Mouse (Mus musculus): Measurements from ENCODE around the gene Nuak2. TPM values are rescaled to one million over a fixed set of nuclear protein-coding genes. Genes with fewer than 3 reads are reported as not detected.
"Not testable (repeated sequence)": the region's sequence is repeated elsewhere in the genome, so short reads cannot be mapped to it uniquely, and the experiment has no call there.

Nuak2 gene
- total and polyA plus RNA-seq, 2 experiments from 2014 or later = 4.4 to 6.8 TPM

DNA sequence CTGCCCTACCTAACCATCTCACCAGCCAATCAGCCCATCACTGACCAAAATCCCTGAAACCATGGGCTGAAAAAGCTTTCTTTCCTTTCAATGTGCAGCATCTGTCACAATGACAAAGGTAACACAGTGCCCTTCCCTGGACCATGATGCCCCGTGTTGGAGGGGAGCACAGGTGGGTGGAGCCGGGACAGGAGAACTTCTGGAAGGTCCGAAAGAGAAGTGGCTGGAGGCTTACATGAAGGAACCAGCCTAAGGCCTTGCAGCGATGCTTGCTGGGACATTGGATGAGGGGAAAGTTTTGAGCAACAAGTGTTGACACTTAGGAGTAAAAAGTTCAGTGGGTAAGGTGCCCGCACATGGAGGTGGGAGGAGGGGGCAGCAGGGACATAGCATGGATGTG, 32.5 kb downstream of the Nuak2 start:
- no peak overlapping the region for H3K27ac ChIP-seq (ENCODE audit: low read depth, low read length)
- no peak for TF ChIP-seq CTCF (IDR thresholded peaks at IDR 0.05; ENCODE audit: low read depth)
- H3K36me3 ChIP-seq (ENCODE audit: insufficient read depth) = no peaks in the 10 kb centered on the region
- DNase-seq (no peak), ATAC-seq (no peak)
- no peak overlapping the region for H3K9ac ChIP-seq
- H3K9me3 ChIP-seq (ENCODE audit: low read length) = no peaks in the 10 kb centered on the region
- H3K27me3 ChIP-seq (ENCODE audit: insufficient read depth, low read length) = no peaks in the 10 kb centered on the region
- H3K4me2 ChIP-seq (ENCODE audit: low read depth) = no peak overlapping the region
- H3K4me1 ChIP-seq (ENCODE audit: insufficient read depth) = no peaks in the 10 kb centered on the region
- no peak overlapping the region for H3K4me3 ChIP-seq (ENCODE audit: low read depth, low read length)
- 89% methylated on average over 5 of the region's 5 CpGs for WGBS

DNA sequence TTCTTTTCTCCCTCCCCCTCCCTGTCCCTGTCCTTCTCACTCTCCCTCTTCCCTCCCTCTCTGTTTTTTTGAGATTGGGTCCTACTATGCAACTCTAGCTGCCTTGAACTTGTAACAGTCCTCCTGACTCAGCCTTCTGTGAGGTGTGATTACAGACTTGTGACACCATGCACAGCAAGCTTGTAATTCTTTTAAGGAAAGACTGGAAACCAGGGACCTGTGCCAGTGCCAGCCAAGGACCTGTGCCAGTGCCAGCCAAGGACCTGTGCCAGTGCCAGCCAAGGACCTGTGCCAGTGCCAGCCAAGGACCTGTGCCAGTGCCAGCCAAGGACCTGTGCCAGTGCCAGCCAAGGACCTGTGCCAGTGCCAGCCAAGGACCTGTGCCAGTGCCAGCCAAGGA, 33.1 kb downstream of the Nuak2 start:
- H3K4me3 ChIP-seq (ENCODE audit: low read depth, low read length); H3K27me3 ChIP-seq (ENCODE audit: insufficient read depth, low read length); H3K9ac ChIP-seq; H3K27ac ChIP-seq (ENCODE audit: low read depth, low read length); H3K36me3 ChIP-seq (ENCODE audit: insufficient read depth); H3K4me2 ChIP-seq (ENCODE audit: low read depth); H3K4me1 ChIP-seq (ENCODE audit: insufficient read depth); ATAC-seq; DNase-seq; H3K9me3 ChIP-seq (ENCODE audit: low read length): not testable (repeated sequence)

DNA sequence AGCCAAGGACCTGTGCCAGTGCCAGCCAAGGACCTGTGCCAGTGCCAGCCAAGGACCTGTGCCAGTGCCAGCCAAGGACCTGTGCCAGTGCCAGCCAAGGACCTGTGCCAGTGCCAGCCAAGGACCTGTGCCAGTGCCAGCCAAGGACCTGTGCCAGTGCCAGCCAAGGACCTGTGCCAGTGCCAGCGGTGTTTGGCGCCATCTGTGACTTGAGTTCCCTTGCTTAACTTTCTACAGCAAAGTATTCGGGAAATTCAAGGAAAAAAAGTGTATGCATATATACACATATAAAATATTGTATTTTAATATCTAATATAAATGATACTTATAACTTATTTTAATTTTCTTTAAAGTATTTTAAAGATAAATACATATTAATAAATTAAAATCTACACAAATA, 33.7 kb downstream of the Nuak2 start:
- not testable (repeated sequence) for ATAC-seq; H3K4me3 ChIP-seq (ENCODE audit: low read depth, low read length); DNase-seq; H3K4me1 ChIP-seq (ENCODE audit: insufficient read depth); H3K9me3 ChIP-seq (ENCODE audit: low read length); H3K36me3 ChIP-seq (ENCODE audit: insufficient read depth); H3K27me3 ChIP-seq (ENCODE audit: insufficient read depth, low read length); H3K27ac ChIP-seq (ENCODE audit: low read depth, low read length); H3K4me2 ChIP-seq (ENCODE audit: low read depth); H3K9ac ChIP-seq
- WGBS = 65% methylated on average over 3 of the region's 3 CpGs

DNA sequence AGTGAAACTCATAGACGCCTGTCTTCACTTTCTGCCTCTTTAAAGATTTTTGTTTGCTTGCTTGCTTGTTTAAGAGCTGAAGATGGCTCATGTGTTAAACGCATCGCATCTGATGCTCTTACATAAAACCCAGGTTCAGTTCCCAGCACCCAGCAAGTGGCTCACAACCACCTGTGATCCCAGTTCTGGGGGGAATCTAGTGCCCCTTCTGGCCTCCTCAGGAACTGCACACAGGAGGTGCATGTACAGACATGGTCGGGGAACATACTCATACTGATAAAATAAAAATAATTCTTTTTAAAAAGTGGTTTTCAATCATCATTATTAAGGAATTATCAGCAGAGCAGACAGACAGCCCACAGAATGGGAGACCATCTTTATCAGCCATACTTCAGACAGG, 35.1 kb downstream of the Nuak2 start:
- Histone ChIP-seq H3K9me3 (ENCODE audit: low read length) (no peaks in the 10 kb centered on the region), H3K4me3 (ENCODE audit: low read depth, low read length) (no peak overlapping the region), H3K27me3 (ENCODE audit: insufficient read depth, low read length) (no peaks in the 10 kb centered on the region), H3K9ac (no peak overlapping the region), H3K36me3 (ENCODE audit: insufficient read depth) (no peaks in the 10 kb centered on the region; the same call in 1 of the 2 replicates), H3K27ac (ENCODE audit: low read depth, low read length) (no peak overlapping the region), H3K4me2 (ENCODE audit: low read depth) (no peak overlapping the region), H3K4me1 (ENCODE audit: insufficient read depth) (no peaks in the 10 kb centered on the region)
- peak; percentile 26; the same call in 1 of the 2 replicates for TF ChIP-seq CTCF (IDR thresholded peaks at IDR 0.05; ENCODE audit: low read depth)
- ATAC-seq = no peak
- 92% methylated on average over 4 of the region's 4 CpGs for WGBS
- no peak for DNase-seq

DNA sequence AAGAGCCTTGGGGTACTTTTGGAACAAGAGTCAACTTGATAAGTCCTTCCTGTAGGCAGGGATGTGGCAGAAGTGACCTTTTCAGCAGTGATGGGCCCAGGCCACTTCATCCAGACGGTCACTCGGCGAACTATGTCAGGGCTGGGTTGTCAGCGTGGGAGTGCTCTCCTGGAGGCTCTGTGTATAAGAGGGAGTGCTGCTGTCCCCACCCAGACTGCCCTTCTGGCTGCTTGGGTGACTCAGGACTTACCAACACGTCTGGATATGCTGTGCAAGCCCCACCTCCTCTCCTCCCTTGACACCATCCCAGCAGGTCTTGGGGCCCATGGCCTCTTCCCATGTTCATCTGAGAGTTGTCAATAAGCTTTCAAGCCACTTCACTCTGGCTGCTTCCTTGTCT, 37.5 kb downstream of the Nuak2 start:
- Histone ChIP-seq H3K36me3 (ENCODE audit: insufficient read depth) (peaks cover 13% of the 10 kb centered on the region), H3K4me2 (ENCODE audit: low read depth) (no peak overlapping the region), H3K27ac (ENCODE audit: low read depth, low read length) (no peak overlapping the region), H3K27me3 (ENCODE audit: insufficient read depth, low read length) (no peaks in the 10 kb centered on the region), H3K4me3 (ENCODE audit: low read depth, low read length) (no peak overlapping the region), H3K9me3 (ENCODE audit: low read length) (no peaks in the 10 kb centered on the region), H3K4me1 (ENCODE audit: insufficient read depth) (no peaks in the 10 kb centered on the region), H3K9ac (no peak overlapping the region)
- ATAC-seq (no peak), DNase-seq (no peak)
- TF ChIP-seq CTCF (IDR thresholded peaks at IDR 0.05; ENCODE audit: low read depth) = no peak
- WGBS = 78% methylated on average over 5 of the region's 5 CpGs

DNA sequence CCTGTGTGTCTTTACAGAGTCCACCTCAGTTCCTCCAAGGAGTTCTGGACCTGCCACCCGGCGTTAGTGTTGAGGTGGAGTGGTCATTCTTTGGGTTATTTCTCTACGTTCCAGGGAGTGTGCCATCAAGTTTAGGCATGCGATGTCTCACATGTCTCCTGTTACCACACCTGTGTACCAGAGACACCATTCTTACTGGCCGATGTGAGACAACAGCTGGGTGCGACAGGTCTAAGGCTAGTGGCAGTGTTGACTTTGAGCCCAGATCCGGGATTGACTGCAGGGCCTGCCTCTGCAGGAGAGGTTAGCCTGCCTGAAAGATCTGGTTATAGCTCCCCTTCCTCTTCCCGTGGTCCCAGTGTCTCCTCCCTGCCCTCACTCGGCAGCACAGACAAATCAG, 38.3 kb downstream of the Nuak2 start:
- H3K36me3 ChIP-seq (ENCODE audit: insufficient read depth) = peaks cover 21% of the 10 kb centered on the region
- no peak overlapping the region for H3K4me2 ChIP-seq (ENCODE audit: low read depth)
- H3K27me3 ChIP-seq (ENCODE audit: insufficient read depth, low read length) = no peaks in the 10 kb centered on the region
- ATAC-seq (no peak), DNase-seq (no peak)
- no peak overlapping the region for H3K4me3 ChIP-seq (ENCODE audit: low read depth, low read length)
- WGBS = 77% methylated on average over 9 of the region's 9 CpGs
- H3K27ac ChIP-seq (ENCODE audit: low read depth, low read length) = no peak overlapping the region
- H3K9ac ChIP-seq = no peak overlapping the region
- TF ChIP-seq CTCF (IDR thresholded peaks at IDR 0.05; ENCODE audit: low read depth) = no peak
- H3K4me1 ChIP-seq (ENCODE audit: insufficient read depth) = no peaks in the 10 kb centered on the region
- no peaks in the 10 kb centered on the region for H3K9me3 ChIP-seq (ENCODE audit: low read length)

DNA sequence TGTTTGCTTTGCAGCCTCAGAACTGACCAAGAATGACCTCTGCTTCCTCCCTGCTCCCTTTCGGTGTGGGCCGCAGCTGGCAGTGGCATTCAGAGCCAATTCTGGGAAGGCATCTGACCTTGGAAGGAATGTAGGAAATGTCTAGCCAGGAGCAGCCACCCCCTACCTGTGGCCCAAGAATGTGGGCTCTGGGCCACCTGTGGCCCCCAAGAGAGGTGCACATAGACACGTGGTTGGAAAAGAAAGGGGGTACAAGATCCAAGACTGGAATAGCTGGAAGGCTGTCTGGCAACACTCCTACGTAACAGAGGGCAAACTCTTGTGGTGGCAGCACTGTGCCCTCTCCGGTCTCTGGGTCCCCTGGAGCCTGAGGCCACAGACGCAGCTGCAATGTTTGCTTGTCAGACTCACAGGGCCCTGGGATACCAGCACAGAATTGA, 39.3 kb downstream of the Nuak2 start:
- TF ChIP-seq CTCF (IDR thresholded peaks at IDR 0.05; ENCODE audit: low read depth) = no peak
- Histone ChIP-seq H3K27ac (ENCODE audit: low read depth, low read length) (no peak overlapping the region), H3K27me3 (ENCODE audit: insufficient read depth, low read length) (no peaks in the 10 kb centered on the region), H3K4me1 (ENCODE audit: insufficient read depth) (no peaks in the 10 kb centered on the region), H3K4me2 (ENCODE audit: low read depth) (no peak overlapping the region), H3K9ac (no peak overlapping the region), H3K4me3 (ENCODE audit: low read depth, low read length) (no peak overlapping the region), H3K9me3 (ENCODE audit: low read length) (no peaks in the 10 kb centered on the region), H3K36me3 (ENCODE audit: insufficient read depth) (peaks cover 30% of the 10 kb centered on the region)
- WGBS = 43% methylated on average over 6 of the region's 6 CpGs
- ATAC-seq (no peak), DNase-seq (no peak)

DNA sequence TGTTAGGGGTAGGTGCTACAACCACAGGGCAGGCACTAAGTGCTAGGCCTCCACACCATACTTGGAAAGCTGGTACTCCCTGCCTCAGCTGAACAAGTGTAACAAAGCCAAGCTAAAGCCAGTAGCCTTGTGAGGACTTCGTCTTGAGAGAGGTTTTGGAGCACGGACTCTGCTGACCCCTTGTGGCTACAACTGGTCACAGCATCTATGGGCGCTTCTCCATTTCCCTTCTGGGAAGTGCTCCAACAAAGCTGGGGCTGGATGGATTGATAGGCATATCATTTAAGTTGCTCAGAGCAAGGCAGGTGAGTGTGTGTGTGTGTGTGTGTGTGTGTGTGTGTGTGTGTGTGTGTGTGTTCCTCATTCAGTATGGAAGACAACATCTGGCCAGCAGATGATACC, 39.9 kb downstream of the Nuak2 start:
- H3K4me3 ChIP-seq (ENCODE audit: low read depth, low read length) = no peak overlapping the region
- H3K9ac ChIP-seq = no peak overlapping the region
- peaks cover 37% of the 10 kb centered on the region for H3K36me3 ChIP-seq (ENCODE audit: insufficient read depth)
- no peak overlapping the region for H3K27ac ChIP-seq (ENCODE audit: low read depth, low read length)
- WGBS = 0% methylated on average over 3 of the region's 3 CpGs
- TF ChIP-seq CTCF (IDR thresholded peaks at IDR 0.05; ENCODE audit: low read depth) = peak; percentile 99
- peak; percentile 95 for DNase-seq
- ATAC-seq = peak; percentile 77
- no peaks in the 10 kb centered on the region for H3K9me3 ChIP-seq (ENCODE audit: low read length)
- H3K4me2 ChIP-seq (ENCODE audit: low read depth) = no peak overlapping the region
- H3K4me1 ChIP-seq (ENCODE audit: insufficient read depth) = no peaks in the 10 kb centered on the region
- H3K27me3 ChIP-seq (ENCODE audit: insufficient read depth, low read length) = no peaks in the 10 kb centered on the region
